Mouse (Mus musculus): ENCODE data around the gene Car4. TPM values are rescaled to one million over a fixed set of nuclear protein-coding genes. Genes with fewer than 3 reads are reported as not detected.

Gene Car4
- polyA plus RNA-seq, 1 experiment from 2014 or later = 0.86 TPM

GRCm38 (mm10) chr11:84939508-84940053, 18.0 kb upstream of the Car4 start:
- Histone ChIP-seq H3K27ac (no peak overlapping the region), H3K4me1 (0 out of 2 replicates have a peak, but pooled peaks cover 6% of the 10 kb centered on the region), H3K27me3 (peaks cover 7% of the 10 kb centered on the region), H3K9me3 (no peaks in the 10 kb centered on the region), H3K9ac (no peak overlapping the region), H3K4me2 (replicated peaks) (no peak overlapping the region), H3K36me3 (no peaks in the 10 kb centered on the region), H3K4me3 (no peak overlapping the region)
- no peak for ATAC-seq (ENCODE audit: insufficient number of reproducible peaks, insufficient read depth, low FRiP score, low TSS enrichment)
- WGBS = 62% methylated on average over 8 of the region's 8 CpGs

- H3K4me1 ChIP-seq = 0 out of 2 replicates have a peak, but pooled peaks cover 6% of the 10 kb centered on the region
- peaks cover 12% of the 10 kb centered on the region for H3K27me3 ChIP-seq
- no peak overlapping the region for H3K9ac ChIP-seq
- WGBS = 77% methylated on average over 10 of the region's 10 CpGs
- no peaks in the 10 kb centered on the region for H3K36me3 ChIP-seq
- no peak overlapping the region for H3K4me3 ChIP-seq
- no peak overlapping the region for H3K4me2 ChIP-seq (replicated peaks)
- H3K9me3 ChIP-seq = no peaks in the 10 kb centered on the region
- H3K27ac ChIP-seq = no peak overlapping the region
- no peak for ATAC-seq (ENCODE audit: insufficient number of reproducible peaks, insufficient read depth, low FRiP score, low TSS enrichment)
These were observed 17.4 kb upstream of the Car4 start for GRCm38 (mm10) chr11:84940140-84940539.

GRCm38 (mm10) chr11:84943948-84944347, 13.6 kb upstream of the Car4 start:
- Histone ChIP-seq H3K4me3 (no peak overlapping the region), H3K4me1 (0 out of 2 replicates have a peak, but pooled peaks cover 6% of the 10 kb centered on the region), H3K9ac (no peak overlapping the region), H3K27ac (no peak overlapping the region), H3K27me3 (peaks cover 19% of the 10 kb centered on the region), H3K36me3 (no peaks in the 10 kb centered on the region), H3K4me2 (replicated peaks) (peak overlapping the region; percentile 43), H3K9me3 (no peaks in the 10 kb centered on the region)
- WGBS = under 1% methylated on average over 15 of the region's 15 CpGs
- ATAC-seq (ENCODE audit: insufficient number of reproducible peaks, insufficient read depth, low FRiP score, low TSS enrichment) = no peak

DNA sequence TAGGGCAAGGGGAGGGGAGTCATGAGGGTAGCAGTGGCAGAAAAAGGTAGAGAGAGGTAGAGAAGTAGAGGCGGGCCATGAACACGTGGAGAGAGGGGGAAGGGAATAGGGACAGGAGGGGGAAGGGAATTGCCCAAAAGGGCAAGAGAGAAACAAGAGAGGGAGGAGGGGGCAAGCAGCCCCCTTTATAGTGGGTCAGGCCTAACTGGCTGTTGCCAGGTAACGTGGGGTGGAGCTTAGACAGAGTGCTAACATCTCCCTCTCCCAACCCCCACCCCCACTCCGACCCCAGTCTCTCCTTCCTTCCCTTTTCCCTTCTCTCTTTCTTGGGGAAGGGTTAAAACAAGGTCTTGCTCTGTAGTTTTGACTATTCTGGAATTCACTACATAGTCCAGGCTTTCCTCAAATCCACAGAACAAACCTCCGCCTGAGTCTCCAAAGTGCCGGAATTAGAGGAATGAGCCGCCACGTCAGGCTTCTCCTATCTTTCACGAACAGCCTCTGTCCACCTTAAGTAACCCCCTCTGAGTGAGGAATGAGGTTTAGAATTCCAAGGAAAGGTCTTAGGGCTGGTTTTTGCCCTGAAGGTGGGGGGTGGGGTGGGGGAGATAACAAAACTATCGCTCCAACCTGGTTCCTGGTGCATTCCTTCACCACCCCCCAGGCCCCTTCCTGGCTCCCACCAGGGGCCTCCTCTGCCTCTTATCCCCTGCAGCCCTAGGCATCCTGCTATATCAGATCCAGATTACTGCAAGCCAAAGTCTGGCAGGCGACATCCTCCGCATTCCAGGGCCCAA, 12.7 kb upstream of the Car4 start:
- Histone ChIP-seq H3K9ac (no peak overlapping the region), H3K9me3 (no peaks in the 10 kb centered on the region), H3K4me3 (no peak overlapping the region), H3K27ac (no peak overlapping the region), H3K27me3 (peaks cover 19% of the 10 kb centered on the region), H3K4me1 (0 out of 2 replicates have a peak, but pooled peaks cover 6% of the 10 kb centered on the region), H3K4me2 (replicated peaks) (no peak overlapping the region), H3K36me3 (no peaks in the 10 kb centered on the region)
- ATAC-seq (ENCODE audit: insufficient number of reproducible peaks, insufficient read depth, low FRiP score, low TSS enrichment) = no peak
- WGBS = 2% methylated on average over 12 of the region's 12 CpGs

- Histone ChIP-seq H3K9me3 (no peaks in the 10 kb centered on the region), H3K27ac (no peak overlapping the region), H3K36me3 (no peaks in the 10 kb centered on the region), H3K4me1 (0 out of 2 replicates have a peak, but pooled peaks cover 6% of the 10 kb centered on the region), H3K27me3 (peaks cover 19% of the 10 kb centered on the region), H3K9ac (no peak overlapping the region), H3K4me2 (replicated peaks) (no peak overlapping the region), H3K4me3 (no peak overlapping the region)
- ATAC-seq (ENCODE audit: insufficient number of reproducible peaks, insufficient read depth, low FRiP score, low TSS enrichment) = no peak
- 42% methylated on average over 3 of the region's 3 CpGs for WGBS
These were observed 11.7 kb upstream of the Car4 start for GRCm38 (mm10) chr11:84945841-84946240.

- 0 out of 2 replicates have a peak, but pooled peaks cover 6% of the 10 kb centered on the region for H3K4me1 ChIP-seq
- H3K27ac ChIP-seq = no peak overlapping the region
- 76% methylated on average over 6 of the region's 6 CpGs for WGBS
- no peaks in the 10 kb centered on the region for H3K36me3 ChIP-seq
- H3K27me3 ChIP-seq = peaks cover 19% of the 10 kb centered on the region
- H3K9me3 ChIP-seq = no peaks in the 10 kb centered on the region
- no peak overlapping the region for H3K4me2 ChIP-seq (replicated peaks)
- H3K4me3 ChIP-seq = no peak overlapping the region
- no peak for ATAC-seq (ENCODE audit: insufficient number of reproducible peaks, insufficient read depth, low FRiP score, low TSS enrichment)
- H3K9ac ChIP-seq = no peak overlapping the region
These were observed 10.4 kb upstream of the Car4 start for GRCm38 (mm10) chr11:84947206-84947605.

DNA sequence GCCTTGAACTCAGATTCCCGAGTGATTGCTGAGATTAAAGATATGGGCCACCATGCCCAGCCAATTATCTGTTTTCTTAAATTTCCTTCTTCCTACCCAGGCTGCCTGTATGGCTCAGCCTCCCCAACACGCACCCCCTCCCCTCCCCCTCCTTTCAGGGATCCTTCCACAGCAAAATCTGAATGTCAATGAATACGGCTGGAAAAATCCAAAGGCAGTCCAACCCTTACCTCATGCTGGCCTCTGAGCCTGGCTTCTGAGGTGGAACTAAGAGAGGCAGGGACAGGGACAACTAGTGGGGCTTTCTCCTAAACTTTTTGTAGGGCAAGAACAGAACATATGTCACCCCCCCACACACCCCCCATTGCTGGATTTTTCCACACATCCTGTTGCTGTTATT, 9.5 kb upstream of the Car4 start:
- Histone ChIP-seq H3K9me3 (no peaks in the 10 kb centered on the region), H3K4me1 (0 out of 2 replicates have a peak, but pooled peaks cover 6% of the 10 kb centered on the region), H3K4me3 (no peak overlapping the region), H3K4me2 (replicated peaks) (no peak overlapping the region), H3K9ac (no peak overlapping the region), H3K27ac (no peak overlapping the region), H3K27me3 (peaks cover 19% of the 10 kb centered on the region), H3K36me3 (no peaks in the 10 kb centered on the region)
- ATAC-seq (ENCODE audit: insufficient number of reproducible peaks, insufficient read depth, low FRiP score, low TSS enrichment) = no peak
- 45% methylated on average over 3 of the region's 3 CpGs for WGBS

DNA sequence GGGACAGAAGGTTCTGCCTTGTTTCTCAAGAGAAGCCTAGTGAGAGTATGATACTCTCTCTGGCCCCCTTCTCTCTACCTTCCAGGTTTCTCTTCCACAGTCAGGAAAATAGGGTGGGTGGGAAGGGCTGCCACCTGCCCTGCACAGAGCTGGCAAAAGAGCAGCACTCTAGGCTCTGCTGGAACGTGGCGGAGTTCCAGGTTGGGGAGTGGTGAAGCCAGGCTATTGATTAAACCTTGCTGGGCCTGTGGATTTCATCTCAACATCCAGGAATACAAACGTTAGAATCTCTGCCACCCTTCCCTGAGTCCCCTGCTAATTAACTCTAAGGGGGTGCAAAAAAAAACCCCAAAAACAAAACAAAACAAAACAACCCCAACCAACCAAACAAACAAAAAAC, 9.1 kb upstream of the Car4 start:
- peaks cover 19% of the 10 kb centered on the region for H3K27me3 ChIP-seq
- H3K4me3 ChIP-seq = no peak overlapping the region
- ATAC-seq (ENCODE audit: insufficient number of reproducible peaks, insufficient read depth, low FRiP score, low TSS enrichment) = no peak
- no peak overlapping the region for H3K4me2 ChIP-seq (replicated peaks)
- 0 out of 2 replicates have a peak, but pooled peaks cover 6% of the 10 kb centered on the region for H3K4me1 ChIP-seq
- 52% methylated on average over 3 of the region's 3 CpGs for WGBS
- no peaks in the 10 kb centered on the region for H3K36me3 ChIP-seq
- no peak overlapping the region for H3K27ac ChIP-seq
- no peaks in the 10 kb centered on the region for H3K9me3 ChIP-seq
- no peak overlapping the region for H3K9ac ChIP-seq

DNA sequence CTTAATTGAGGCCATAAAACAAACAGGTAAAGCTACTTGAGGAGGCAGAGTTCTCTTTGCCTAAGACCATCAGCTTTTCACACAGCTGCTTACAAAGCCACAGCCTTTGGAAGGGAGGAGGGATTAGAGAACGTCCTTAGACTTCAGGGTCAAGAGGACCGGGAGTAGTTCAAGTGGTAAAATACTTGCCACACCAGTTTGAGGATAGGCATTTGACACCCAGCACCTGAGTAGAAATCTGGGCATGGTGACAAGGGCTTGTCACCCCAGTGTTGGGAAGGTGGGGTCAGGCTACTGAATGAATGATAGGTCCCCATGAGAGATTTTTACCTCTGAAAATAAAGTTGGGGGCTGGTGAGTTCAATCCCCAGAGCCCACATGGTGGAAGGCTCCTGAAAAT, 5.0 kb upstream of the Car4 start:
- no peak overlapping the region for H3K27ac ChIP-seq
- 58% methylated on average over 2 of the region's 2 CpGs for WGBS
- H3K4me3 ChIP-seq = no peak overlapping the region
- no peaks in the 10 kb centered on the region for H3K9me3 ChIP-seq
- no peak overlapping the region for H3K4me2 ChIP-seq (replicated peaks)
- H3K36me3 ChIP-seq = no peaks in the 10 kb centered on the region
- H3K9ac ChIP-seq = no peak overlapping the region
- no peak for ATAC-seq (ENCODE audit: insufficient number of reproducible peaks, insufficient read depth, low FRiP score, low TSS enrichment)
- peaks cover 19% of the 10 kb centered on the region for H3K27me3 ChIP-seq
- peaks cover 3% of the 10 kb centered on the region; the same call in 1 of the 2 replicates for H3K4me1 ChIP-seq

GRCm38 (mm10) chr11:84956400-84956799, 1.2 kb upstream of the Car4 start:
- Histone ChIP-seq H3K9me3 (no peaks in the 10 kb centered on the region), H3K4me1 (peaks cover 17% of the 10 kb centered on the region), H3K4me3 (no peak overlapping the region), H3K27ac (no peak overlapping the region), H3K36me3 (no peaks in the 10 kb centered on the region), H3K27me3 (peaks cover 45% of the 10 kb centered on the region), H3K4me2 (replicated peaks) (no peak overlapping the region), H3K9ac (no peak overlapping the region)
- no peak for ATAC-seq (ENCODE audit: insufficient number of reproducible peaks, insufficient read depth, low FRiP score, low TSS enrichment)
- WGBS = 36% methylated on average over 5 of the region's 5 CpGs

DNA sequence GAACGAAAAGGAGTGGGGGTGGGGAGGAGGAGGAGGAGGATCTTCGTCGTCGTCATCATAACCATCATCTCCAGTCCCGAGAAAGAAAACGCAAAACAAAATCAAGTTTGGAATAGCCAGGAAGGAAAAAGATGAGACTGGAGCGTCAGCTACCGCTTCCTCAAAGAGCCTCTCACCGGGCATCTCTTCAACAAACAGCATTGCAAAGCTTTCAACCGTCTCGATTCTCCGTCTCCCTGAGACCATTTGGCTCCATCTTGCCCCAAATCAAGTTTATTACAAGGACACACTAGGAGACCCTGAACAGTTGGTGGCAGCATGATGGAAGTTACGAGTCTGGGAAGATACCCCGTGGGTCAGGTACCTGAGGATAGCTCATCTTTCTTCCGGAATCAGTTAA, 415 bp upstream of the Car4 start:
- H3K4me2 ChIP-seq (replicated peaks) = peak overlapping the region; percentile 49
- H3K9ac ChIP-seq = 0 out of 2 replicates have a peak overlapping the region, but pooled peaks have one; percentile 10
- H3K27ac ChIP-seq = no peak overlapping the region
- H3K27me3 ChIP-seq = peaks cover 45% of the 10 kb centered on the region
- WGBS = 7% methylated on average over 15 of the region's 15 CpGs
- H3K4me1 ChIP-seq = peaks cover 17% of the 10 kb centered on the region
- no peaks in the 10 kb centered on the region for H3K9me3 ChIP-seq
- H3K36me3 ChIP-seq = no peaks in the 10 kb centered on the region
- H3K4me3 ChIP-seq = peak overlapping the region; percentile 33
- ATAC-seq (ENCODE audit: insufficient number of reproducible peaks, insufficient read depth, low FRiP score, low TSS enrichment) = no peak

DNA sequence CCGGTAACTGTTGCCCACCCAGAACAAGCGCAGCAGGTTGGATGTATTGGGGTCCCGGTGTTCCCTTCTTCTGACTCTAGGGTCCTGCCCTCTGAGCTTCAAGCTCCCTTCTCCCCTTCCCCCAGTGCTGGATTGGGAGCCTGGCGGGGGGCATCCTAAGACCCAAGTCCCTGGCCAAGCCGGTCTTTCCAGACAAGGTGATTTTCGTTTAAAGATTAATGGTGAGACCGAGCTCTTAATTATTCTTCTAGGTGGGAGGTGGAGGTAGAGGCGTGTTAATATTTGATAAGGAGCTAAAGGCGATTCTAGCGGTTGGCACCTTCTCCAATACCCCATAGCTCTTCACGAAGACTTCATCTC, 665 bp downstream of the Car4 start:
- H3K4me3 ChIP-seq = peak overlapping the region; percentile 33
- H3K9me3 ChIP-seq = no peaks in the 10 kb centered on the region
- no peak overlapping the region for H3K27ac ChIP-seq
- H3K4me1 ChIP-seq = peaks cover 17% of the 10 kb centered on the region
- WGBS = 3% methylated on average over 11 of the region's 11 CpGs
- peak overlapping the region; percentile 49 for H3K4me2 ChIP-seq (replicated peaks)
- H3K27me3 ChIP-seq = peaks cover 45% of the 10 kb centered on the region
- H3K36me3 ChIP-seq = no peaks in the 10 kb centered on the region
- no peak for ATAC-seq (ENCODE audit: insufficient number of reproducible peaks, insufficient read depth, low FRiP score, low TSS enrichment)
- no peak overlapping the region for H3K9ac ChIP-seq

Data from embryonic facial prominence, embryonic 12.5 days (tissue).